Mouse (Mus musculus): Measurements from ENCODE around the gene Akap5.

DNA sequence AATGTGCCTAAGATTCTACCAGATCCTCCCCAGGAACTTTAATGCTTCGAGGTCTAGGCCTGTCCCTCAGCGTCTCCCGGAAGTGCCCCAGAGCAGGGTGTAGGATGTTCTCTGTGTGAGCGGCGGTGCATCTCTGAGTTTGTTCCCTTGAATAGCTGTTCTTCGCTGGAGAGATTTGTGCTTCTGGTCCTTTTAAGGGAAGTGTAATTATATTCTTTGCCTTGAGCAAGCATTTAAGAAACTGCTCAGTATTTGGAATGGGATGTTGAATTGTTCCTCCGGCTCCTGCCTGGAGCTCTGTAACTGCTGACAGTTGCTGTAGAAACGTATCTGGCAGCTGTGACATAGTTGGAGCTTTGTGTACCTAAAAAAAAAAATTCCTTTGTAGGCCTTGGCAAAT is 36.7 kb upstream of the Akap5 start:
- no peak for TF ChIP-seq CTCF (IDR thresholded peaks at IDR 0.05; ENCODE audit: low read depth)
- TF ChIP-seq EP300 (IDR thresholded peaks at IDR 0.05; ENCODE audit: low read depth) = no peak
